Mouse (Mus musculus): ENCODE results near the gene Ttc30a1. TPM values are rescaled to one million over a fixed set of nuclear protein-coding genes. Genes with fewer than 3 reads are reported as not detected.
A peak's percentile ranks its signal among the peaks of the same experiment; 100 is the strongest.
"Not testable (repeated sequence)": the region's sequence is repeated elsewhere in the genome, so short reads cannot be mapped to it uniquely, and the experiment has no call there.

The Ttc30a1 gene
- 0.52 and 0.57 TPM in 2 replicates for polyA plus RNA-seq (2011; ENCODE audit: insufficient read depth, insufficient read length, low replicate concordance, missing spikeins)

DNA sequence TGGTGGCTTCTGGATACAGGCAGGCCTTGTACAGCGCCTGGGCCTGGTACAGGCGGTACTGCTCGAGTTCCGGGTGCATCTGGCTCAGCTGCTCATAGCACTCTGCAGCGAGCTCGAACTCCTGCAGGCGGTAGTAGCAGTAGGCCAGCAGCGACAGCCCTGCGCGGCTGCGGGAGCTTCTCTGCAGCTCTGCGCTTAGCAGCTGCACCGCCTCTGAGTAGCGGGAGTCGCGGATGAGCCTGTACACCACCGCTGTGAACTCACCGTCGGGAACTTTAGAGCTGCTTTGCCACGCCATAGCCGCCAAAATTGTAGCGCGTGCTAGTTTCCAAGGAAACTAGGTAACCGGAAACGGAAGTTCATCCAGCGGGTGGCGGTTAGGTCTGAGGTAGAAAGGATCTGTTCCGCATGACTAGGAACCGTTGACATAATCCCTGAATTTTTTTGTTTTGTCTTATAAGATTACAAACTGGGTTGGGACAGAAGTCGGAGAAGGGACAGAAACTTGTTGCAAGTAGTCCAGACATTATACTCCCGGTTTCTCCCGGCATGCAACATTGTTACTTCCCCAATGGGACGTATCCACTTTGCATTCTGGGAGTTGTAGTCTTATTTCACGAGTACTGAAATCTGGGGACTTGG is at the start of gene Ttc30a1:
Gene Ttc30a1, minus strand, starts transcription at position 528 of the 642 bp plus-strand sequence.
- H3K4me3 ChIP-seq (replicated peaks; ENCODE audit: control insufficient read depth, low read depth, low read length), result peak within 1 kb of the TSS; percentile 83
- 9% methylated on average over 34 of the region's 34 CpGs for whole genome bisulfite sequencing
- H3K4me1 ChIP-seq (ENCODE audit: control insufficient read depth, insufficient read depth, low read length); H3K27ac ChIP-seq (ENCODE audit: control insufficient read depth, insufficient read depth, low read depth, low read length, poor library complexity): not testable (repeated sequence)

DNA sequence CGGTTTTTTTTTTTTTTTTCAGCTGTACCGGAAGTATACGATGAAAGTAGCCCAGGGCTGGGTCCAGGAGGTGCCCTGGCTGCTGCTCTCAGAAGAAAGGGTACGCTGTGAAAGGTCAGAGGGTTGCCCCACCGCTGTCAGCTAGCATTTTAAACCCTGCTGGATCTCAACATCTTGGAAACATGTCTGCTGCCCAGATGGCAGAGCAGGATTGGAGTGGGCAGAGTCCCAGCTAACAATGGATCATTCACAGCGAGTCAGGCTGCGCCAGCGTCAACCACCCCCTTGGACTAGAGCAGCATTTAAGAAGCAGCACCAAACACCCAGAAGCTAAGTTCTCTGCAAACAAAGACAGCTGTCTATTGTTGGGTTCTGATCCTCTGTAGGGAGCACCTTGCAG is 48.3 kb upstream of the Ttc30a1 start:
- Histone ChIP-seq H3K4me3 (replicated peaks; ENCODE audit: control insufficient read depth, low read depth, low read length) (no peak overlapping the region), H3K4me1 (ENCODE audit: control insufficient read depth, insufficient read depth, low read length) (no peaks in the 10 kb centered on the region), H3K27ac (ENCODE audit: control insufficient read depth, insufficient read depth, low read depth, low read length, poor library complexity) (no peak overlapping the region)
- no peak for TF ChIP-seq CTCF (IDR thresholded peaks at IDR 0.05; ENCODE audit: control insufficient read depth, insufficient read depth, low read length)
- no peak for TF ChIP-seq POLR2A (IDR thresholded peaks at IDR 0.05; ENCODE audit: borderline replicate concordance, control insufficient read depth, low read depth, low read length)
- 58% methylated on average over 8 of the region's 8 CpGs for WGBS

DNA sequence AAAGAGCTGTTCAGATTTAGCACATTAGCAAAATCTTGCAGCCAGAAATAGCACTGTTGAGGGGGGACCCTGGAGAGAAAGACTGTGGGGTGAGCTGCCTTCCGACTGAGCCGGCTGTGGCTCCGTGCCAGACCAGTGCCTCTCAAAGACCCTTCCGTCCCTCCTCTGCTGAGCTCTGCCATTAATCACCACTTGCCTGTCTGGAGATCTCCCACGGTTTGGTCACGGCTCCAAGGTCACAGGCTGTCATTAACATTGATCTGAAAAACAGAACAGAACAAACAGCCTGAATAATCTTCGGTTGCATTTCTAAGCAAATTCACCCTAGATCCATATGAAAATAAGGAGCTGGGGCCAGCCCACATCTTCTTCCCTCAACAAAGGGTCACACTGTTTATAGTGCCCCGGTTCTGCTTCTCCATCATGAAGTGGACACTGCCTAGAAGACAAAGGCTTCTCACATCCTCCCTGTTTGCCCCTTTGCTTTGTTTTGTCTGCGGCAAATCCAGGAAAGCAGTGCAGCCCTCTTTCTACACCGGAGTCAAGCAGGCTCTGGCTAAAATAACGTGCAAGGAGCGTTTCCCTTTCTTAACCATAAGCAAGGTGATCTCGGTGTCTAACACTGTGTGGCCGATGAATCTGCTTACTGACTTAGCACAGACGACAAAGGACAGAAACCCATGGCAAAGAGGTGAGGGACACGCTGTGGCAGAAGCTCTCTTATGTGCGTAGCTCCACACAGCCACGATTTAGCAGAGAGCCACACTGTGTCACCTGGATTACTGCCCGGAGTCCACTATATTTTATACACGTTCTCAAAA is 47.5 kb upstream of the Ttc30a1 start:
- Histone ChIP-seq H3K4me1 (ENCODE audit: control insufficient read depth, insufficient read depth, low read length) (no peaks in the 10 kb centered on the region), H3K27ac (ENCODE audit: control insufficient read depth, insufficient read depth, low read depth, low read length, poor library complexity) (no peak overlapping the region), H3K4me3 (replicated peaks; ENCODE audit: control insufficient read depth, low read depth, low read length) (no peak overlapping the region)
- 24% methylated on average over 20 of the region's 20 CpGs for WGBS
- TF ChIP-seq CTCF (IDR thresholded peaks at IDR 0.05; ENCODE audit: control insufficient read depth, insufficient read depth, low read length) (no peak), POLR2A (IDR thresholded peaks at IDR 0.05; ENCODE audit: borderline replicate concordance, control insufficient read depth, low read depth, low read length) (no peak)

- Histone ChIP-seq H3K4me1 (ENCODE audit: control insufficient read depth, insufficient read depth, low read length) (no peaks in the 10 kb centered on the region), H3K27ac (ENCODE audit: control insufficient read depth, insufficient read depth, low read depth, low read length, poor library complexity) (no peak overlapping the region), H3K4me3 (replicated peaks; ENCODE audit: control insufficient read depth, low read depth, low read length) (no peak overlapping the region)
- no peak for TF ChIP-seq POLR2A (IDR thresholded peaks at IDR 0.05; ENCODE audit: borderline replicate concordance, control insufficient read depth, low read depth, low read length)
- TF ChIP-seq CTCF (IDR thresholded peaks at IDR 0.05; ENCODE audit: control insufficient read depth, insufficient read depth, low read length), result no peak
- WGBS, result 58% methylated on average over 7 of the region's 7 CpGs
These were observed 35.1 kb upstream of the Ttc30a1 start for GRCm38 (mm10) chr2:76016890-76017289.

- WGBS, result 82% methylated on average over 8 of the region's 8 CpGs
These were observed 34.4 kb upstream of the Ttc30a1 start for GRCm38 (mm10) chr2:76016136-76016535.

DNA sequence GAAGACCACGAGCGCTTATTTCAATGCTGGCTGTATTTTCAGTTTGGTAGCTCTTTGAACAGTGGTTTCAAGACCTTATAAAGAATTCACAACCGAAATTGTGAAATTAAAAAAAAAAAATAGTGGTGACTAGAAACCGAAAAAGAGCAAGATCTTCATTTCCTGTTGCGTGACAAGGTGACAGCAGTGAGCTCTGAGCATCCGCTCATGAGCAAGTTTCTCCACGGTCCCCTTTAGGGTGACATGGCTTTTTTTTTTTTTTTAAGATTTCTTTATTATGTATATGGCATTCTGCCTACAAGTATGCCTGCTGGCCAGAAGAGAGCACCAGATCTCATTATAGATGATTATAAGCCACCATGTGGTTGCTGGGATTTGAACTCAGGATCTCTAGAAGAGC is 33.7 kb upstream of the Ttc30a1 start:
- Histone ChIP-seq H3K4me3 (replicated peaks; ENCODE audit: control insufficient read depth, low read depth, low read length) (no peak overlapping the region), H3K27ac (ENCODE audit: control insufficient read depth, insufficient read depth, low read depth, low read length, poor library complexity) (no peak overlapping the region), H3K4me1 (ENCODE audit: control insufficient read depth, insufficient read depth, low read length) (no peaks in the 10 kb centered on the region)
- 58% methylated on average over 7 of the region's 7 CpGs for WGBS
- TF ChIP-seq POLR2A (IDR thresholded peaks at IDR 0.05; ENCODE audit: borderline replicate concordance, control insufficient read depth, low read depth, low read length) (no peak), CTCF (IDR thresholded peaks at IDR 0.05; ENCODE audit: control insufficient read depth, insufficient read depth, low read length) (no peak)

More at GRCm38 (mm10) chr2:76016136-76016535, 34.4 kb upstream of the Ttc30a1 start:
- Histone ChIP-seq H3K27ac (ENCODE audit: control insufficient read depth, insufficient read depth, low read depth, low read length, poor library complexity) (no peak overlapping the region), H3K4me1 (ENCODE audit: control insufficient read depth, insufficient read depth, low read length) (no peaks in the 10 kb centered on the region), H3K4me3 (replicated peaks; ENCODE audit: control insufficient read depth, low read depth, low read length) (no peak overlapping the region)
- TF ChIP-seq CTCF (IDR thresholded peaks at IDR 0.05; ENCODE audit: control insufficient read depth, insufficient read depth, low read length), result no peak

GRCm38 (mm10) chr2:76014659-76015058 is 32.9 kb upstream of the Ttc30a1 start:
- TF ChIP-seq CTCF (IDR thresholded peaks at IDR 0.05; ENCODE audit: control insufficient read depth, insufficient read depth, low read length), result no peak
- no peak for TF ChIP-seq POLR2A (IDR thresholded peaks at IDR 0.05; ENCODE audit: borderline replicate concordance, control insufficient read depth, low read depth, low read length)
- WGBS, result 71% methylated on average over 3 of the region's 3 CpGs
- H3K4me3 ChIP-seq (replicated peaks; ENCODE audit: control insufficient read depth, low read depth, low read length), result no peak overlapping the region

DNA sequence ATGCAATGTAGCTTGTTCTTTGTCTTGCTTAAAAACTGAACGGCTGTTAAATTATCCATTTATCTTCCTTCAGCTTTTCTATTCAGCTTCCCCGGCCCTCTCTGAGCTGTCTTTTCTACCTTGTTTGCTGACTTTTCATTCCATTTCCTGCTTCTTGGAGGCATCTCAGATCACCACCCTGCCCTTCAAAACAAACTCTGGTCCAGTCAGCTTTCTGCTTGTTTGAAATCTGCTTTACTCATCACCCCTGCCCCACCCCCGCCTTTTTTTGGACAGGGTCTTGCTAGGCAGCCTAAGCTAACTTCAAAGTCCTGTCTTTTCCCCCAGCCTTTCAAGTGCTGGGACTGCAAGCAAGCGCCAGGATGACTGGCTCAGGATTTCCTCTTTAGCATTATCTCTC is 24.4 kb upstream of the Ttc30a1 start:
- no peak for TF ChIP-seq POLR2A (IDR thresholded peaks at IDR 0.05; ENCODE audit: borderline replicate concordance, control insufficient read depth, low read depth, low read length)
- TF ChIP-seq CTCF (IDR thresholded peaks at IDR 0.05; ENCODE audit: control insufficient read depth, insufficient read depth, low read length), result no peak
- no peak overlapping the region for H3K27ac ChIP-seq (ENCODE audit: control insufficient read depth, insufficient read depth, low read depth, low read length, poor library complexity)
- 62% methylated on average over 4 of the region's 4 CpGs for WGBS
- H3K4me3 ChIP-seq (replicated peaks; ENCODE audit: control insufficient read depth, low read depth, low read length), result no peak overlapping the region
- no peaks in the 10 kb centered on the region for H3K4me1 ChIP-seq (ENCODE audit: control insufficient read depth, insufficient read depth, low read length)

More at GRCm38 (mm10) chr2:76014659-76015058, 32.9 kb upstream of the Ttc30a1 start:
- H3K27ac ChIP-seq (ENCODE audit: control insufficient read depth, insufficient read depth, low read depth, low read length, poor library complexity), result no peak overlapping the region
- no peaks in the 10 kb centered on the region for H3K4me1 ChIP-seq (ENCODE audit: control insufficient read depth, insufficient read depth, low read length)

Data from bone marrow, adult 2 months (tissue).